Mouse (Mus musculus) c-Kit-positive CD71-positive TER-119-negative erythroid progenitor cells, embryonic 14.5 days (primary cell): ENCODE data around the gene Ccl11.

Experiments
- DNase-seq: peaks from one replicate; pipeline ENCODE4 v3.0.0-alpha.2; 2013; ENCODE audit warnings: low read depth

Gene Ccl11

GRCm38 (mm10) chr11:82053849-82054248, 3.8 kb upstream of the Ccl11 start:
- DNase-seq = no peak

- DNase-seq = no peak
These were observed 4.6 kb downstream of the Ccl11 start for GRCm38 (mm10) chr11:82062226-82062625.

GRCm38 (mm10) chr11:82063454-82063853, 5.8 kb downstream of the Ccl11 start:
- no peak for DNase-seq

- DNase-seq = no peak
These were observed 9.4 kb downstream of the Ccl11 start for GRCm38 (mm10) chr11:82066953-82067571.

GRCm38 (mm10) chr11:82071076-82071475, 13.5 kb downstream of the Ccl11 start:
- no peak for DNase-seq

GRCm38 (mm10) chr11:82072374-82072773, 14.8 kb downstream of the Ccl11 start:
- DNase-seq = no peak

GRCm38 (mm10) chr11:82072984-82073383, 15.4 kb downstream of the Ccl11 start:
- DNase-seq = no peak

- DNase-seq = no peak
These were observed 16.1 kb downstream of the Ccl11 start for GRCm38 (mm10) chr11:82073686-82074085.

- no peak for DNase-seq
These were observed 19.4 kb downstream of the Ccl11 start for GRCm38 (mm10) chr11:82077031-82077430.

GRCm38 (mm10) chr11:82078136-82078730, 20.6 kb downstream of the Ccl11 start:
- no peak for DNase-seq

- DNase-seq = no peak
These were observed 23.2 kb downstream of the Ccl11 start for GRCm38 (mm10) chr11:82080865-82081264.

GRCm38 (mm10) chr11:82084360-82084759, 26.7 kb downstream of the Ccl11 start:
- DNase-seq = no peak

GRCm38 (mm10) chr11:82099511-82100323, 42.1 kb downstream of the Ccl11 start:
- no peak for DNase-seq

GRCm38 (mm10) chr11:82101087-82101486, 43.5 kb downstream of the Ccl11 start:
- no peak for DNase-seq

GRCm38 (mm10) chr11:82101529-82101928, 43.9 kb downstream of the Ccl11 start, which contains the start of gene Ccl12:
TSS of gene Ccl12 (plus strand) at chr11:82101845.
- DNase-seq = no peak

GRCm38 (mm10) chr11:82109611-82110010, 52.0 kb downstream of the Ccl11 start:
- no peak for DNase-seq

GRCm38 (mm10) chr11:82110372-82111248, 53.0 kb downstream of the Ccl11 start:
- no peak for DNase-seq
